Mouse (Mus musculus): ENCODE measurements around the gene Zfand6. TPM values are rescaled to one million over a fixed set of nuclear protein-coding genes. Genes with fewer than 3 reads are reported as not detected.

Zfand6 gene
- total RNA-seq, 1 experiment from 2014 or later: 84.3 TPM

DNA sequence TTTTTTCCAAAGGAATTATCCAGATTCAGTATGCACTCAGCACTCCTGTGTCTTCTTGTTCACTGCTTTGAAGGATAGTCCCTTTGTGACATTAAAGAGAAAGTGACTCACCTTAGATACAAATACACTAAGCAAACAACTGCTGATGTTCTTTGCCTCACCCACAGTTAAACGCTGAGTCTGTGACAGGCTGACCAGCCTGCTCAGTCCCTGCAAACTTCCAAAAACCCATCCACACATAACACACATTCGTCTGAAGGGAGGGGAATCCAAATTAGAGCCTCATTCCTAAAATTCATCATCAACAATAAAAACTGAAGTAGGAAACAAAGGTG, 37.8 kb downstream of the Zfand6 start:
- no peak for ATAC-seq (replicated peaks; ENCODE audit: low read depth, poor library complexity, severe bottlenecking)

DNA sequence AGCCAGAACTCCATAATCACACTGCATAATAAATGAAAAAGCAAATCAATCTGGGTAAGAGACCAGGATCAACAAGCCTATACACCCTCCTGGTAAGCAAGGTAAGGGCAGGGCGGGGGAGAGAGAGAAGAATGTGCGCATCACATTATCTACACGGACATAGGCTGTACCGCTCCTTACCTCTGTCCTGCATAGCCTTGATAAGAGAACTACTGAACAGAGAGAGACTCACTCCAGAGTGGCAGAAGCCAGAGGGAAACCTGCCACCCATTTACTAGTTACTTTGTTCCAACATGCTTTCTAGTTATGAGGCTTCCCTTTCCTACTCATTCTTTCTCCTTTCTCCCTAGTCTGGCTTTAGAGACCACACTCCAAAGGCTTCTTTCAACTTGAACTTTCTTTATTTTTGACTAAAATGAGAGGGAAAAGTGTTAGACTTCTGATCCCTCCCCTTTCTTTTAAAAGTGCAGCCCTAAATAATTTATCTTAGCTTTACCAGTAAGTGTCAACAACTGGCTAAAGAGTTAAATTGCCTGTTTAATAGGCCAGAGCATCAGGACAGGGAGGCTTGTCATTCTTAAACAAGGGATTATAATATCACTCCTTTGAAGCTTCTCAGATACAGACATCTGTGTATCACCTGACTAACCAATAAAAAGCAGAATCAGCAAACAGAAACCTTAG, 38.3 kb downstream of the Zfand6 start:
- ATAC-seq (replicated peaks; ENCODE audit: low read depth, poor library complexity, severe bottlenecking): peak; percentile 91

DNA sequence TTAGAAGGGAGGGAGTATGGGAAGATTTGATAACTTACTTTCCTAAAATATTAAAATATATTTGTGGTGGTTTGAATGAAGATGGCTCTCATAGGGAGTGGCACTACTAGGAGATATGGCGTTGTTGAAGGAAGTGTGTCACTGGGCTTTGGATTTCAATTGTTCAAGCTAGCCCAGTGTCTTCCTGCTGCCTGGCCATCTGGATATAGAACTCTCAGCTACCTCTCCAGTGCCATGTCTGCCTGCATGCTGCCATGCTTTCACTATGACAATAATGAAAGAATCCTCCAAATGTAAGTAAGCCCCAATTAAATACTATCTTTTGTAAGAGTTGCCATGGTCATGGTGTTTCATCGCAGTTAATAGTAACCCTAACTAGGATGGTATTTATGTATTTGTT, 40.7 kb downstream of the Zfand6 start:
- no peak for ATAC-seq (replicated peaks; ENCODE audit: low read depth, poor library complexity, severe bottlenecking)

DNA sequence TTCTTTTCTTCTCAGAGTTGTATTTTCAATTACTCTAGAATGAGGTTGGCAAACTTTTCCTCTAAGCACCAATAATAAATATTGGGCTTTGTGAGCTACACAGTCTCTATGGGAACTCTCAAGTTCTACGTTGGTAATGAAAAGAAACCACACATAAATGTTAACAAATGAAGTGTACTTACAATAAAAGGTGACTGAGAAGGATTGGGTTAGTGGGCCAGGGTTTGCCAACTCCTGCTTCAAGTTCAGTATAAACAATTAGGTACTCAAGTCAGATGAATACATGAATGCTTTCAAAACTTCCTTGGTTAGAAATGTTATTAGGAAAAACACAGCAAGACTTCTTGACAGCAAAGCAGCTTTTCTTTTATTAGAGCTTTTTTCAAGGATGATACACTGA, 43.5 kb downstream of the Zfand6 start:
- ATAC-seq (replicated peaks; ENCODE audit: low read depth, poor library complexity, severe bottlenecking): no peak

DNA sequence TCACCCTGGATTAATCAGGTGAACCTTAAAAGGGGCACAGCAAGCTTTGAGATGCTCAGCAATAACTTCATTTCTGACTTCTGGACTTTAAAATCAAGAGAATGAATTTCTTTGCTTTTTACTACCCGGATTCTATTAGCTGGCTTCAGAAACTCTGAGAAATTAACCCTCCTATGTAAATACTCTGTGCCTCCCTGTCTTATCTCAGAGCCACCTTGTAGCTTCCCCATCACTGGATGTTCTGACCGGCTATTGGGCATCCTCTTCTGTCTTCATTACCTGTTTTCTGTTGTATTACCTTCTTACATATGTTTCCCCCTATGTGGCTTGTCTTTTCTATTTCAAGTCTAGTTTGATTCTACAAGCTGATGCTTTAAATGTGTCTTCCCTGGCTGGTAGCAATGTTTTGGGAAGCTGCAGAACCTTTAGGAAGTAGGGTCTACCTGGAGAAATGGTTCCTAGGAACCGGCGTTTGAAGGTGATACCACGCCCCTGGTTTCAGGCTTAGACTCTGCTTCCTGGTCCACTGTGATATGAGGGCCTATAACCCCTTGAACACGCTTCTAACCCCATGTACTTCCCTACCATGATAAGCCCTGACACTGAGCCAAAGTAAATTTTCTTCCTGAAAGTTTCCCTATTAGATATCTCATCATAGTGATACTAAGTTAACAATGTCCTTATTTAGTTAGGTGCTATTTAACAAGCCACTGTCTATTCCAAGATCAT, 46.3 kb downstream of the Zfand6 start:
- no peak for ATAC-seq (replicated peaks; ENCODE audit: low read depth, poor library complexity, severe bottlenecking)

DNA sequence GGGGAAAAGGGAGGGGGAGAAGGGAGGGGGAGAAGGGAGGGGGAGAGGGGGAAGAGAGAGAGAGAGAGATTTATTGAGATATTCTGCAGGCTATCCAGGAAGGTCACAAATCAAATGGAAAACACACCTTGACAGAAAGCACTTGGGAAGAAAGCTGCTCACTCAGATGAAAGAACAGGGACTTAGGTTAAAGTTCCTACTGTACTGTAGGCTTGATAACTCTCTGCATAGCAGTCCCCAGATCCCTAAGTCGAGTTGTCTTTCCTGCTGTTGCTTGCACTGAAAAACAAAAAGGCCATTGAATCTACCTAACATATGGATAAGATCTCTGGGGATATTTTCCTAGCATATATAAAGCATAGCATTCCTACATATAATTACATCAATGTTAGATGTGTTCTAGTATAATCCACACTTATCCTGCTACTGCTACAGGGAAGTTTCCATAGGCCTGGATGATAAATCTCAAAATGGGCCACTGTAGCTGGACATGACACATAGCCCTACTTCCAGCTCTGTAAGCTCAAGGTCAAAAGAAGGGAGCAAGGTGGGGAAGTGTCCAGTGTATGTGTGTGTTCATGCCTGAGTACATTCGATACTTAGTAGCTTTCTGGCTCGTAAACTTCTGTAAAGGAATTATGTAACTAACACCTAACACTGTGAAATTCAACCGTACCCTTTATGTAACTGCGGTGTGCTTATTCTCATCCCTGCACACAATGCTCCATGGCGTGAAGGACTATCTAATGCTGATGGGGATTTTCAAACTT, 47.4 kb downstream of the Zfand6 start:
- ATAC-seq (replicated peaks; ENCODE audit: low read depth, poor library complexity, severe bottlenecking): no peak

DNA sequence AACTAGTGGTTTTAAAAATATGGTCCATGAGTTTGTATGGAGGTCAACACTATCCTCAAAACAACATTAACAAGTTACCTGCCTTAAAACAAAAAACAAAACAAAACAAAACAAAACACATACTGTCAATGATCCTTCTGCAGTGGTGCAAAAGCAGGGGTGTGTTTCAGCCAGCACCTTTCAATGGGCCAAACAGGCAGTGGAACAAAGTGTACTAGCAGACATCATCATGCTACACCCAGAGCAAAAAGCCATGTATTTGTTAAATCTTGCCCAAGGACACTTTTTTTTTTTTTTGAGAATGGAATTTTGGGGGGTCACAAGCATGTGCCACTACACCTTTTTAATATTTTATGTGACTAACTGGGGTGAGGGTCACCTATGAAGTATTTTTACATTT, 52.8 kb downstream of the Zfand6 start:
- no peak for ATAC-seq (replicated peaks; ENCODE audit: low read depth, poor library complexity, severe bottlenecking)

DNA sequence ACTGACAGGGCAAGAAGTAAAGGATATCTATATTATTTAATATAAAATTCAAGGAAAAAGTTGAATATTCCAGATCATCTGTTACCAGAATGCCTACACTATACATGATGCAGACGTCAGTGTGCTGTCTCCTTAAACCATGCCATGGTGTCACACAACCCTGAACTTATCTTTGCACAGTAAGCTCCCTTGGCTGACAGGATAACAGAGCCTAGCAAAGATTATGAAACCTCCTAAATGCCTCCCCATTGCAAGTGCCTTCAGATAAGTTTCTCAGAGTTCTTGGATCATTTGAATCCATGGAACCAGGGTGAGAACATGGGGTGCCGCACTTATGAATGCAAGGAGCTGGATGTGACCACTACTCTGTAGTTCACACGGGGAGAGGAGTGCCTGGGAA, 57.9 kb downstream of the Zfand6 start:
- no peak for ATAC-seq (replicated peaks; ENCODE audit: low read depth, poor library complexity, severe bottlenecking)

DNA sequence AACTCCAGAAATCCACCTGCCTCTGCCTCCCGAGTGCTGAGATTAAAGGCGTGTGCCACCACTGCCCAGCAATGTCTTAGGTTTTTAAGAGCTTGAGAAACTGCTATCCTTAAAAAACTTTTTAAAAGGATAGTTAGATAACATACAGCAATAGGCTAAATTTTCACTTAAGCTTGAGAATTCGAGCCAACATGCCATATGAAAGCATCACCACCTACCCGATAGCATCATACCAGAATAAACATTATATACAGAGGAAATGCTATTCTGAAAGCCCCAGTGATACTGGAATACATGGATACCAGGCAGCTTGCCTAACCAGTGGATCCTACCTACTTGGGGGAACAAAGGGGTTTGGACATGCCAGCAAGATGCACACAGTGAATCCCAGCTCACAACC, 66.0 kb downstream of the Zfand6 start:
- ATAC-seq (replicated peaks; ENCODE audit: low read depth, poor library complexity, severe bottlenecking): no peak

DNA sequence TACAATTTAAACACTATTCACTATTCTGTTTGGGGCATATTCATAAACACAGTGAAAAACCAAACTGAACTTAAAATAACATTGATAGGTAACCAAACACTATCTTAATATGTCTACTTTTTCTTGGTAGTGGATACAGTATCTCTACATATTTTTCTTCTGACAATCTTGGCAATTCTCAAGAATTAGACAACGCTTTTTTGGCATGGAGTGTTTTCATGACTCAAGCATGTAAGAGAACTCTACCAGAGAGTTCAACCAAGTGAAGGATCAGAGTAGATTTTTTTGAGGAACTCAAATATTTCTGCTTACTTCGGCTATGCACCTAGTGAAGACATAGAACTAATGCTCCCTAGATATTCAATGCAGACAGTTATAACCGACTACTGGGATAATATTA, 68.8 kb downstream of the Zfand6 start:
- ATAC-seq (replicated peaks; ENCODE audit: low read depth, poor library complexity, severe bottlenecking): no peak

DNA sequence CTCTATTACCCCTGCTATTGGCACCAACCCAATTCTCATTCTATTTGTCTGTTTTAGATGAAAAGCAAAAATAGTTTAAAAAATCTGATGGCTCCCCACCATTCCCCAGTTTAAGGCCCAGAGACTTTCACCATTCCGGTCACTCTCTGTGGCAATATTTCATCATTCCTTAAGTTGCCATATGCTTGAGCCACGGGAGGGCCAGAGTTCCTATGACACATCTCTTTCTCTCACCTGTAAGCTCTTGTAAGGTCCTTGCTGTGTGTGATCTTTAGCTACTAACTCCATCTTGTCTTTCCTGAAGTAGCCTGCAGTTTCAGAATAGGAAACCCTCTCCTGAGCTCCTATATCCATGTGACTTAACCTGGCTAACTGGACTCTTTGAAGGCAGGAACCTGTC, 70.8 kb downstream of the Zfand6 start:
- ATAC-seq (replicated peaks; ENCODE audit: low read depth, poor library complexity, severe bottlenecking): no peak

DNA sequence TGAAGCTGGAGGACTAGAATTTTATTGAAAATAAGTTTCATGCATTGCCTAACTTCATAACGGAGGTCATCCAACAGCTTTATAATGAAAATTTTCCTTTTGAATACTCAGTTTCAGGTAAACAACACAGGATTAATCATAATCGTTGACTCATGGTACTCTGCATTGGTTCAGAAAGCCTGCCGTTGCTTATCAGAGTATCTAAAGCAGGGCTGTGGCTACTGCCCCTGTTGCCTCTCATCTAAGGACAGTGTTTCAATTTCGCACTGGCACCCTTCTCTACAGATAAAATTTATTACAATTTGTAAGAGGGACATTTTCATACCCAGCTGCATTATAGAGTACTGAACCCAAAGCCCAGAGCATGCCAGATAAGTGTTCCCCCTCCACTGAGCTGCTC, 77.3 kb downstream of the Zfand6 start:
- peak; percentile 73 for ATAC-seq (replicated peaks; ENCODE audit: low read depth, poor library complexity, severe bottlenecking)

DNA sequence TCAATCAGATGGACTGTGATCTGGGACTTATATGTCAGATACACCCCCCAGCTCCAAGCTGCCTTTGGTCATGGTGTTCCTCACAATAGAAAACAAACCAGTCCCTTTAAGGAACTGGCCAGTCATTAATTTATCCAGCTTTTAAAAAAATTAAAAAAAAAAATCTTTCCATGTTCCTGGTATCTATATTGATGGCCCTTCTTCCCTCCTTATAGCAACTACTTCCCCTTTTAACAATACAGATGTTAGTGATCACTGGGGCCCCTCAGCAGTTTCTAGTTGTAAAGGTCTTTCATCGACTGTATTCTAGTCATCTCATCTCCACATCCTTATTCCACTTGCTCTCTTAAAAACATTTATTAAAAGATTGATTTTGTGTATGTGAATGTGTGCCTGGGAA, 78.2 kb downstream of the Zfand6 start:
- ATAC-seq (replicated peaks; ENCODE audit: low read depth, poor library complexity, severe bottlenecking): peak; percentile 65

DNA sequence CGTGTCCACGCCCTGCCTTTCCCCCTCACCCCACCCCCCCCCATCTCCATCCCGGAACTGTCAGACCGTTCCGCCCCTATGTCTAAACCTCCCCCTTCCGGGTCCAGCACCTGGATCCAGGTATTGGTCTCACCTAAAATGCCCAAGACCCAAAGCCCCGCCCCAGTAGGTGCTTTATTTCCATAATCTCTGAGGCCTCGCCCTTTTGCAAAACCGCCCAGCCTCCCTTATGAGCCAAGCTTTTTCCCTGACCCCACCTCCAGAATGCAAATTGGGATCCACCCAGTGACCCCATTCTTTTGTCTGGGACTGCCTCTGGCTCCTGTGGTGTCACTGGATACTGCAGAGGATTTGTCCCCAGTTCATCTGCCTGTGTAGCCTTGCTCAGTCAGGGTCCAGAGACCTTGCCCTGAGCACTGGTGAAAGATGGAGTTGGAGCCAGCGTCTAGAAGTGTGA, 83.4 kb downstream of the Zfand6 start, which contains the start of gene Fah:
TSS of gene Fah (minus strand) at position 430 of the 457 bp plus-strand sequence.
- peak; percentile 23; the same call in 1 of the 2 replicates for ATAC-seq (replicated peaks; ENCODE audit: low read depth, poor library complexity, severe bottlenecking)

DNA sequence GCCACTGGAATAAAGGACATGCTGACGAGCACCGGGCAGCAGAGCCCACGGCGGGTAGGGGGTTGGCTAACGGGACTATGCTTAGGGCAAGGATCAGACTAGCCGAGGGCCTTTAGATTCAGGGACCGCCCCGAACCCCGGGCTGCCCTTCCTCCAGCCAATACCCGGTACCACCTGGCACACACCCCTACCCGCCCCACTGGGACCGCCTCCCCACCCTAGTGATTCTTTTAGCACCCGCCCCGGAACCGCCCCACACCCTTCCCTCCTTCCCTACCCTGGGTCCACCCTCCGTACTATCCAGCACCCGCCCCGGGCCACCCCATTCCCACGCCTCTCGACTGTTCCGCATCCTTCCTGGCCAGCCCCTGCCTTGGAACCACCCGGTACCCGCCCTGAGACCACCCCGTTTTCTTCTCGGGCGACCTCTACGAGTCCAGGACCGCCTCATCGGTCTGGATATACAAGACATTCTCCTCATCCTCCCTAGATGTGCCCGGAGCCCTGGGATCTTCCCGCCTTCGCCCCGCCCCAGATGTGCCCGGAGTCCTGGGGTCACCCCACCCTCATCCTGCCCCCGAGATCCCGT, 84.0 kb downstream of the Zfand6 start:
- peak; percentile 79 for ATAC-seq (replicated peaks; ENCODE audit: low read depth, poor library complexity, severe bottlenecking)

DNA sequence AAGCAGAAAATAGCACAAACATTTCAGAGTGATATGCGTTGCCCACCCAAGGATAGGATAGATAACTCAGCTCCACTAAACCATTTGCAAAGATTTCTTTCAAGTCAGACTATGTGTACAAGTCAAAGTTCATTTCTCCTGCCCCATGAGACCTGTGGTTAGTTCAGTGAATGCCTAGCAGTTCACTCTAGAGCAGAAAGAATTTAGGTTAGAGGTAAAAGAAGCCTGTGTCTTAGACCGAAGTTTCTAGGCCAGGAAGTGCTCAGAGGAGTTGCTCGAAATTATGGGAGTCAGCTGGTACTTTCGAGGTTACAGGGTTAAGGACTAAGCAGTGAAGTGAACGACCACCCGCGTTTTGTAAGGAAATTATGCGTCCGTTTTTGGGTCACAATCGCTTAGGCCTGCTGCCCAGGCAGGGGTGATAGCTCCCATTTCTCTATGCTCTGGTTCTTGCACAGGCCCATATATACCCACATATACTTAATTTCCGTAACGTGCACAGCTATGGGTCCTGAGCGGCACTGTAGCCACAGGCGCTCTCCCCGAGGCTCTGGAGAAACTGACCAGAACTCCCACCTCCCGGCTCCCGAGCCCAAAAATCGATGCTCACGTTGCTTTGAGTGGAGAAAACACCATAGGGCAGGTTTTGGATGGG, 84.6 kb downstream of the Zfand6 start:
- peak; percentile 12; the same call in 1 of the 2 replicates for ATAC-seq (replicated peaks; ENCODE audit: low read depth, poor library complexity, severe bottlenecking)

DNA sequence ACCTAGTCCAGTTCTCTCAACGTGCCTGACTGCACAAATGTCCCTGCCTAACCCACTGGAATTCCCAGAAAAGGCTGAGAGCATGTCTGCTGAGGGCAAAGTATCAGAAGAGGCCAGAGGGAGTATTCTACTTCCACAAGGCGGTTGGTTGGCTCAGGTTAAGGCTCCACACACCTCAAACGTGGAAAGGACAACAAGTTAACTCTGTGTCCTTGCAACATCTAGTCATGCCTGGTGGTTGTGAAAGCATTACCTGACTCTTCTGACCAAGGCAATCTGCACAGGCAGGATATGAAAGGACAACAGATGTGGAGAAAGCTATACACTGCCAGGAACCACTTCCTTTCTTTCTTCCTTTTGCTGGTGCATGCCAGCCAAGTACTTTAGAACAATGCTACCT, 85.3 kb downstream of the Zfand6 start:
- ATAC-seq (replicated peaks; ENCODE audit: low read depth, poor library complexity, severe bottlenecking): 0 out of 2 replicates have a peak, but pooled peaks have one; percentile 13

DNA sequence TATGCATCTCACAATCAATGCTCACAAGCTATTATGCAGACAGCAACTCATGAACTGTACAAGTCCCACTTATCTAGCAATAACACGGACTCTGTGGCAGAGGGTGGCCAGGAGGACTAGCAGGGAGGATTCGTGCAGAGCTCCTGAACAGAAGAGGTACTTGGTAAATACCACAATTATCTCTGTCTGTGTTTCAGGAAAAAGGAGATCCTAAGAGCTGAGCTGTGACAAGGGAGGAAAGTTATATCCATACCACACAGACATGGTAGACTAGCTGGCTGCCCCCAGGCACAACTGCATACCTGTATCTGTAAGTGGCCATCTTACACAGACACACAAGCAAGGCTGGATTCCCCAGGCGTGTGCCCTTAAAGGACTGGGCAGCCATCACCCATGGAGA, 88.4 kb downstream of the Zfand6 start:
- ATAC-seq (replicated peaks; ENCODE audit: low read depth, poor library complexity, severe bottlenecking): no peak

DNA sequence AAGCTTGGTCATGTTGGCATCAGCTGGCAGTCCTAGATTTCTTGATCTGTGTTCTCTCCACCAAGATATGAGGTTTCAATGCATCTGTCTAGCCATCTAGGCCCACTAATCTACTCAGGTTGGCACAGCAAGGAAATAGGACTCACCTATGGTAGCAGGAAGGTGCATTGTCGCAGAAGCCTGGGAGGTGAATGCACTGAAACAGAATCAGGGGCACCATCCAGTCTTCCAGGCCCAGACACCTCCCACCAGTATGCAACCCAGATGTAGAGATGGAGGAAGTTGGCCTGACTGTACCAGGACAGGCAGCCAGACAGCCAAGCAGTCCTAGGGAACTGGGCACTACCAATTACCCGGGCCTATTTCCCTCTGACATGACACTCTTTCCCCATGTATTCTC, 89.1 kb downstream of the Zfand6 start:
- ATAC-seq (replicated peaks; ENCODE audit: low read depth, poor library complexity, severe bottlenecking): no peak

DNA sequence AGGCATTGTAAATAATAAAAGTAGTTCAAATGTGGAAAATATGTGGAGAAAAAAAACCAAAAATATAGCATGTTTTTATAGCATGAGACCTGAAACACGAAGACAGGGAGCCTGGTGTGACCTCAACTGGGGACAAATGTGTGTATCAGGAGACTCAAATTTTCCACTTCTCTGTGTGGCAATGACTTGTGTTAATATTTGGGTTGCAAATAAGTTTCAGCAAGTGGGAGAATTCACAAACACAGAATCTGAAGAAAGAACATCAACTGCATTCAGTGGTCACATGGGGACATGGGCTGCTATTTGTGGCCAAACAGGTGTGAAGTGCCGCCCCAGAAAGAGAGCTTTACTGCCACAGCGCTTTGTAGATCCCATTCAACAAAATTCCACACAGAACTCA, 93.1 kb downstream of the Zfand6 start:
- no peak for ATAC-seq (replicated peaks; ENCODE audit: low read depth, poor library complexity, severe bottlenecking)
